Mouse (Mus musculus): ENCODE data around the gene Ptges3. TPM values are rescaled to one million over a fixed set of nuclear protein-coding genes. Genes with fewer than 3 reads are reported as not detected.
A peak's percentile ranks its signal among the peaks of the same experiment; 100 is the strongest.
"Not testable (repeated sequence)": the region's sequence is repeated elsewhere in the genome, so short reads cannot be mapped to it uniquely, and the experiment has no call there.

The Ptges3 gene
- total RNA-seq, 2 experiments from 2014 or later = 71.7 to 80.0 TPM

- DNase-seq = no peak
- intact Hi-C loops (cut with DNase I) = no loop called here
Measured at GRCm38 (mm10) chr10:128053001-128053400, 5.8 kb upstream of the Ptges3 start.

- intact Hi-C loops (cut with DNase I) = no loop called here
Measured at GRCm38 (mm10) chr10:128058184-128058583, 570 bp upstream of the Ptges3 start.

GRCm38 (mm10) chr10:128059207-128059981 is 640 bp downstream of the Ptges3 start:
- peak; percentile 53 to 59 for DNase-seq
- intact Hi-C loops (cut with DNase I) = no loop called here

More at GRCm38 (mm10) chr10:128058184-128058583, 570 bp upstream of the Ptges3 start:
- no peak for DNase-seq

- intact Hi-C loops (cut with DNase I) = no loop called here
- no peak for DNase-seq
Measured at GRCm38 (mm10) chr10:128061109-128061508, 2.4 kb downstream of the Ptges3 start.

- no peak for DNase-seq
- intact Hi-C loops (cut with DNase I) = no loop called here
Measured at GRCm38 (mm10) chr10:128062221-128062989, 3.7 kb downstream of the Ptges3 start.

- intact Hi-C loops (cut with DNase I) = no loop called here
- no peak for DNase-seq
Measured at GRCm38 (mm10) chr10:128066072-128066471, 7.3 kb downstream of the Ptges3 start.

GRCm38 (mm10) chr10:128069201-128069600 is 10.4 kb downstream of the Ptges3 start:
- intact Hi-C loops (cut with DNase I) = no loop called here
- DNase-seq = peak in 1 of 2 experiments; percentile 23

GRCm38 (mm10) chr10:128070432-128070831 is 11.7 kb downstream of the Ptges3 start:
- intact Hi-C loops (cut with DNase I) = not testable (repeated sequence)

GRCm38 (mm10) chr10:128078269-128078668 is 19.5 kb downstream of the Ptges3 start:
- intact Hi-C loops (cut with DNase I) = loop anchor here (2.0 kb wide), 1 partner anchor 13 kb away; no protein-coding TSS in a partner anchor
- DNase-seq = not testable (repeated sequence)

More at GRCm38 (mm10) chr10:128070432-128070831, 11.7 kb downstream of the Ptges3 start:
- DNase-seq = not testable (repeated sequence)

- intact Hi-C loops (cut with DNase I) = no loop called here
- no peak for DNase-seq
Measured at GRCm38 (mm10) chr10:128080496-128080895, 21.7 kb downstream of the Ptges3 start.

- no peak for DNase-seq
- intact Hi-C loops (cut with DNase I) = loop anchor here (2.0 kb wide), 1 partner anchor 45 kb away; no protein-coding TSS in a partner anchor
Measured at GRCm38 (mm10) chr10:128081807-128082476, 23.2 kb downstream of the Ptges3 start.

GRCm38 (mm10) chr10:128082477-128082808 is 23.7 kb downstream of the Ptges3 start:
- intact Hi-C loops (cut with DNase I) = loop anchor here (2.0 kb wide), 1 partner anchor 46 kb away; no protein-coding TSS in a partner anchor
- no peak for DNase-seq

- intact Hi-C loops (cut with DNase I) = loop anchor here (2.0 kb wide), 1 partner anchor 46 kb away; no protein-coding TSS in a partner anchor
- DNase-seq = peak; percentile 95 to 97
Measured at GRCm38 (mm10) chr10:128082880-128083421, 24.2 kb downstream of the Ptges3 start, which contains the start of gene Atp5b. TSS of gene Atp5b (plus strand) at chr10:128083273.

GRCm38 (mm10) chr10:128083688-128084087 is 24.9 kb downstream of the Ptges3 start:
- intact Hi-C loops (cut with DNase I) = loop anchor here (2.0 kb wide), 1 partner anchor 47 kb away; no protein-coding TSS in a partner anchor
- peak in 1 of 2 experiments; percentile 39 for DNase-seq

GRCm38 (mm10) chr10:128084160-128084559 is 25.4 kb downstream of the Ptges3 start:
- no peak for DNase-seq
- intact Hi-C loops (cut with DNase I) = no loop called here

GRCm38 (mm10) chr10:128086391-128086790 is 27.6 kb downstream of the Ptges3 start:
- intact Hi-C loops (cut with DNase I) = no loop called here

GRCm38 (mm10) chr10:128087216-128087615 is 28.5 kb downstream of the Ptges3 start:
- intact Hi-C loops (cut with DNase I) = not testable (repeated sequence)
- DNase-seq = peak in 1 of 2 experiments; percentile 33

More at GRCm38 (mm10) chr10:128086391-128086790, 27.6 kb downstream of the Ptges3 start:
- DNase-seq = peak in 1 of 2 experiments; percentile 43

- no peak for DNase-seq
- intact Hi-C loops (cut with DNase I) = no loop called here
Measured at GRCm38 (mm10) chr10:128088181-128088580, 29.4 kb downstream of the Ptges3 start.

GRCm38 (mm10) chr10:128089842-128090241 is 31.1 kb downstream of the Ptges3 start:
- no peak for DNase-seq
- intact Hi-C loops (cut with DNase I) = loop anchor here (2.0 kb wide), 1 partner anchor 97 kb away; no protein-coding TSS in a partner anchor

Measured in heart, postnatal 14 days (tissue).